ENCODE assay signal across 27 mouse cellular contexts in genomic region chr10:53694757-53695156, GRCm38 (mm10). TPM values are rescaled to one million over a fixed set of nuclear protein-coding genes. Genes with fewer than 3 reads are reported as not detected.
DNase-seq lines count a peak whose midpoint lies in the region; ATAC-seq and TF ChIP-seq lines count a peak whose summit lies in the region.
"Had no signal": no experiment of that assay in that cellular context is flagged by ENCODE, and none has a peak within 500 bp of the region (broad histone marks: within the 10 kb centered on the region; RNA-seq: fewer than 3 reads in every experiment).

No protein-coding gene starts in this region.

- 43% methylated on average over 5 of the region's 5 CpGs for WGBS in lung, embryonic 14.5 days

- H3K36me3 ChIP-seq in lung, embryonic 14.5 days (ENCODE audit: insufficient read depth) = no peaks in the 10 kb centered on the region
- no peaks in the 10 kb centered on the region for H3K36me3 ChIP-seq in CH12.LX (replicated peaks in 1 of 2; ENCODE audit: control insufficient read depth in 1 of 2, insufficient read depth in 1 of 2, low read length in 1 of 2)
- H3K36me3 ChIP-seq: embryonic facial prominence, embryonic 10.5 days; embryonic facial prominence, embryonic 15.5 days; forebrain, embryonic 12.5 days; heart, embryonic 10.5 days; hindbrain, embryonic 12.5 days; intestine, embryonic 15.5 days had no signal

- no peak overlapping the region for H3K27ac ChIP-seq in lung, embryonic 14.5 days (ENCODE audit: low read depth)
- H3K27ac ChIP-seq in CH12.LX (ENCODE audit: insufficient read depth, low read depth) = no peak overlapping the region
- H3K27ac ChIP-seq: embryonic facial prominence, embryonic 10.5 days; embryonic facial prominence, embryonic 15.5 days; forebrain, embryonic 12.5 days; heart, embryonic 10.5 days; hindbrain, embryonic 12.5 days; hindbrain, postnatal 0 days; intestine, embryonic 15.5 days; liver, embryonic 14.5 days had no signal

- no peaks in the 10 kb centered on the region for H3K79me2 ChIP-seq in CH12.LX (replicated peaks; ENCODE audit: control insufficient read depth, extremely low read depth, insufficient read depth, poor library complexity, severe bottlenecking)

- in situ Hi-C loops in CH12.LX (cut with MboI; ENCODE audit: low pct_ligation_motif_present, low pct_unique_long_range_greater_than_20kb, low sequenced_read_pairs) = no loop called here

- no peaks in the 10 kb centered on the region for H3K27me3 ChIP-seq in lung, embryonic 14.5 days (ENCODE audit: insufficient read depth, low read length)
- H3K27me3 ChIP-seq in CH12.LX (replicated peaks) = no peaks in the 10 kb centered on the region
- H3K27me3 ChIP-seq: embryonic facial prominence, embryonic 15.5 days; forebrain, embryonic 12.5 days; hindbrain, embryonic 12.5 days; intestine, embryonic 15.5 days had no signal

- H3K4me1 ChIP-seq in lung, embryonic 14.5 days (ENCODE audit: insufficient read depth) = no peaks in the 10 kb centered on the region
- H3K4me1 ChIP-seq in CH12.LX (ENCODE audit: control insufficient read depth in 1 of 2, insufficient read depth in 2 of 2) = peaks cover 4% of the 10 kb centered on the region in 2 experiments; a peak in 1 of 4 replicates
- H3K4me1 ChIP-seq: embryonic facial prominence, embryonic 10.5 days; embryonic facial prominence, embryonic 15.5 days; forebrain, embryonic 12.5 days; hindbrain, embryonic 12.5 days; intestine, embryonic 15.5 days had no signal

- dilution Hi-C loops in CH12.LX (cut with MboI; ENCODE audit: extremely low pct_ligation_motif_present, extremely low pct_unique_long_range_greater_than_20kb, low sequenced_read_pairs) = no loop called here

- no peak for TF ChIP-seq POLR2A in CH12.LX (IDR thresholded peaks at IDR 0.05; ENCODE audit: low read depth, low read length)

- no peak overlapping the region for H3K4me2 ChIP-seq in lung, embryonic 14.5 days
- H3K4me2 ChIP-seq in CH12.LX (ENCODE audit: insufficient read depth, low read depth, poor library complexity, severe bottlenecking) = no peak overlapping the region
- H3K4me2 ChIP-seq: embryonic facial prominence, embryonic 15.5 days; forebrain, embryonic 12.5 days; hindbrain, embryonic 12.5 days; intestine, embryonic 15.5 days had no signal

- no peak overlapping the region for H3K9ac ChIP-seq in lung, embryonic 14.5 days
- H3K9ac ChIP-seq in CH12.LX (ENCODE audit: insufficient read depth, low read depth) = no peak overlapping the region
- H3K9ac ChIP-seq: embryonic facial prominence, embryonic 15.5 days; forebrain, embryonic 12.5 days; forebrain, postnatal 0 days; hindbrain, embryonic 12.5 days; intestine, embryonic 15.5 days; liver, embryonic 14.5 days had no signal

- peak; percentile 13 to 28 for DNase-seq in cerebellum, postnatal 10 days
- DNase-seq in cerebellum, postnatal 4 days (ENCODE audit: low spot score in 2 of 2) = no peak
- DNase-seq in lung, embryonic 14.5 days = peak; percentile 59
- DNase-seq in lung, adult 18-20 months = no peak
- peak; percentile 2 for DNase-seq in CH12.LX (ENCODE audit: extremely low read depth)
- DNase-seq in kidney, postnatal 36 days = peak; percentile 20 to 41
- no peak for DNase-seq in thymus, postnatal 14 days
- no peak for DNase-seq in urinary bladder, adult 2 months (ENCODE audit: low spot score)
- DNase-seq: adrenal gland, postnatal 14 days; cerebellum, adult 11 months; cerebellum, postnatal 14 days; forebrain, postnatal 0 days; heart, postnatal 36 days; layer of hippocampus, adult 9-11 months; liver; lung, postnatal 10 days; midbrain, embryonic 14.5 days; right cerebral cortex, postnatal 25 days; thymus, adult 2 months had no signal

- TF ChIP-seq CTCF in lung, embryonic 14.5 days (IDR thresholded peaks at IDR 0.05; ENCODE audit: low read depth) = no peak
- TF ChIP-seq CTCF in CH12.LX (conservative IDR thresholded peaks at IDR 0.05 in 1 of 2, IDR thresholded peaks at IDR 0.05 in 1 of 2; ENCODE audit: low read depth in 2 of 2, low read length in 2 of 2) = no peak

- TF ChIP-seq EP300 in CH12.LX (IDR thresholded peaks at IDR 0.05; ENCODE audit: low read length) = no peak

- ATAC-seq in lung, embryonic 14.5 days (ENCODE audit: insufficient read depth) = peak; percentile 79; the same call in 1 of the 2 replicates
- ATAC-seq: forebrain, postnatal 0 days; hindbrain, postnatal 0 days; intestine, embryonic 15.5 days had no signal

- no peaks in the 10 kb centered on the region for H3K9me3 ChIP-seq in lung, embryonic 14.5 days (ENCODE audit: low read depth, low read length)
- H3K9me3 ChIP-seq in CH12.LX (replicated peaks; ENCODE audit: low read length) = no peaks in the 10 kb centered on the region
- H3K9me3 ChIP-seq: embryonic facial prominence, embryonic 10.5 days; embryonic facial prominence, embryonic 15.5 days; forebrain, embryonic 12.5 days; heart, embryonic 10.5 days; hindbrain, embryonic 12.5 days; intestine, embryonic 15.5 days had no signal

- TF ChIP-seq RAD21 in CH12.LX (IDR thresholded peaks at IDR 0.05; ENCODE audit: low read depth, low read length) = no peak

- H3K4me3 ChIP-seq in lung, embryonic 14.5 days (ENCODE audit: low read depth, low read length) = no peak overlapping the region
- H3K4me3 ChIP-seq in CH12.LX (replicated peaks in 1 of 3; ENCODE audit: low read depth in 2 of 3, low read length in 2 of 3, poor library complexity in 1 of 3) = no peak overlapping the region
- H3K4me3 ChIP-seq: embryonic facial prominence, embryonic 10.5 days; embryonic facial prominence, embryonic 15.5 days; forebrain, embryonic 12.5 days; heart, embryonic 10.5 days; hindbrain, embryonic 12.5 days; intestine, embryonic 15.5 days had no signal

TF ChIP-seq in CH12.LX, 34 proteins besides CTCF, POLR2A, EP300 and RAD21:
- TF ChIP-seq SMC3 (IDR thresholded peaks at IDR 0.05; ENCODE audit: low read depth, low read length) = no peak
- no peak for TF ChIP-seq TBP (conservative IDR thresholded peaks at IDR 0.05; ENCODE audit: low read depth, low read length)
- TF ChIP-seq MAX (IDR thresholded peaks at IDR 0.05; ENCODE audit: low read length) = no peak
- TF ChIP-seq ZMIZ1 (IDR thresholded peaks at IDR 0.05; ENCODE audit: low read depth, low read length) = no peak
- TF ChIP-seq E2F4 (IDR thresholded peaks at IDR 0.05; ENCODE audit: insufficient replicate concordance, low read depth, low read length) = no peak
- no peak for TF ChIP-seq ELF1 (IDR thresholded peaks at IDR 0.05; ENCODE audit: low read depth, low read length)
- TF ChIP-seq GABPA (IDR thresholded peaks at IDR 0.05; ENCODE audit: insufficient replicate concordance, low read depth, low read length) = no peak
- TF ChIP-seq RCOR1 (conservative IDR thresholded peaks at IDR 0.05; ENCODE audit: low read depth, low read length) = no peak
- TF ChIP-seq MEF2A (IDR thresholded peaks at IDR 0.05; ENCODE audit: borderline replicate concordance, low read depth, low read length) = no peak
- TF ChIP-seq CHD2 (IDR thresholded peaks at IDR 0.05; ENCODE audit: low read length) = no peak
- no peak for TF ChIP-seq POLR2AphosphoS2 (IDR thresholded peaks at IDR 0.05; ENCODE audit: low read depth, low read length)
- TF ChIP-seq TCF12 (IDR thresholded peaks at IDR 0.05; ENCODE audit: low read depth, low read length) = no peak
- TF ChIP-seq IRF4 (IDR thresholded peaks at IDR 0.05; ENCODE audit: low read depth, low read length) = no peak
- no peak for TF ChIP-seq MAFK (IDR thresholded peaks at IDR 0.05; ENCODE audit: insufficient replicate concordance, low read length)
- no peak for TF ChIP-seq BHLHE40 (IDR thresholded peaks at IDR 0.05; ENCODE audit: low read depth, low read length)
- no peak for TF ChIP-seq UBTF (IDR thresholded peaks at IDR 0.05; ENCODE audit: low read depth, low read length)
- no peak for TF ChIP-seq NRF1 (IDR thresholded peaks at IDR 0.05; ENCODE audit: low read depth, low read length)
- TF ChIP-seq MAZ (IDR thresholded peaks at IDR 0.05; ENCODE audit: low read depth, low read length) = no peak

RNA-seq across cellular contexts. Expression of gene Fam184a, which starts 56.2 kb away (rescaled TPM):
- polyA plus RNA-seq in lung, embryonic 14.5 days (2014; fragmentation: Nextera tagmentation; extraction: Ambion mirVana) = 3.1 and 4.9 TPM in 2 replicates
- total RNA-seq in CH12.LX (2012; rRNA removed) = not detected in 2 replicates
- total RNA-seq in CH12.LX (2014; rRNA removed) = not detected in 2 replicates
- polyA plus RNA-seq in CH12.LX (2012; ENCODE audit: insufficient read length, low read depth) = not detected in 2 replicates
- 2.5 and 2.8 TPM in 2 replicates for polyA plus RNA-seq in urinary bladder, adult 2 months (2012; rRNA removed)

Comparison
In these comparisons a context has a peak if more than half of its experiments do, and no peak if none do; other contexts are left out.
1. DNase-seq: peak in cerebellum, postnatal 10 days (2 of 2), lung, embryonic 14.5 days (single experiment), CH12.LX (single experiment) and kidney, postnatal 36 days (2 of 2); none in cerebellum, postnatal 4 days (0 of 2), lung, adult 18-20 months (0 of 2), thymus, postnatal 14 days (single experiment) and urinary bladder, adult 2 months (single experiment).